Mouse (Mus musculus): ENCODE measurements around the gene Cep97. TPM values are rescaled to one million over a fixed set of nuclear protein-coding genes. Genes with fewer than 3 reads are reported as not detected.

Cep97 gene
- total RNA-seq, 2 experiments from 2014 or later, result 8.0 to 10.7 TPM

- intact Hi-C loops (cut with DNase I), result loop anchor here (2.0 to 10.0 kb wide), 2 partner anchors 328 to 372 kb away; no protein-coding TSS in a partner anchor
- no peak for DNase-seq (ENCODE audit: extremely low spot score in 1 of 2, low spot score in 2 of 2)
Observed at GRCm38 (mm10) chr16:55852515-55852914, 82.1 kb downstream of the Cep97 start.

- intact Hi-C loops (cut with DNase I), result loop anchor here (10.0 kb wide), 1 partner anchor 326 kb away; no protein-coding TSS in a partner anchor
- no peak for DNase-seq (ENCODE audit: extremely low spot score in 1 of 2, low spot score in 2 of 2)
Observed at GRCm38 (mm10) chr16:55850485-55850884, 84.2 kb downstream of the Cep97 start.

Other genes with a start within 250 kb of the Cep97 start
- 1 to 10 TPM; 2.6 to 2.8 TPM for gene Nfkbiz, start 96.0 kb downstream of the Cep97 start, total RNA-seq (2021)
- 1 to 10 TPM; 6.1 to 6.4 TPM for gene Nxpe3, start 39.6 kb downstream of the Cep97 start, total RNA-seq (2021)
- gene Rpl24, start 31.4 kb upstream of the Cep97 start, total RNA-seq (2021), result 100 to 1,000 TPM; 397 to 401 TPM
- 10 to 100 TPM; 30.5 to 31.6 TPM for gene Zbtb11, start 39.0 kb upstream of the Cep97 start, total RNA-seq (2021)
- gene Pcnp, start 94.9 kb upstream of the Cep97 start, total RNA-seq (2021), result 100 to 1,000 TPM; 140 to 144 TPM
- 1 to 10 TPM; 8.4 TPM for gene Trmt10c, start 103.0 kb upstream of the Cep97 start, total RNA-seq (2021)
- gene Senp7, start 113.5 kb upstream of the Cep97 start, total RNA-seq (2021), result 10 to 100 TPM; 42.7 to 46.2 TPM